Mouse (Mus musculus) E14TG2a.4 (cell line): ENCODE data around the gene Lgi1.

Experiments
- CTCF ChIP-seq: conservative IDR thresholded peaks from 2 replicates; pipeline ENCODE4 v1.5.1; 2014; ENCODE audit warnings: low read length
- NANOG ChIP-seq: IDR thresholded peaks from 2 replicates; pipeline ENCODE4 v1.6.1; 2014; ENCODE audit warnings: borderline replicate concordance, low read length, mixed read lengths
- POU5F1 ChIP-seq: IDR thresholded peaks from 2 replicates; pipeline ENCODE4 v1.6.1; 2014; ENCODE audit warnings: low read length, borderline replicate concordance

DNA sequence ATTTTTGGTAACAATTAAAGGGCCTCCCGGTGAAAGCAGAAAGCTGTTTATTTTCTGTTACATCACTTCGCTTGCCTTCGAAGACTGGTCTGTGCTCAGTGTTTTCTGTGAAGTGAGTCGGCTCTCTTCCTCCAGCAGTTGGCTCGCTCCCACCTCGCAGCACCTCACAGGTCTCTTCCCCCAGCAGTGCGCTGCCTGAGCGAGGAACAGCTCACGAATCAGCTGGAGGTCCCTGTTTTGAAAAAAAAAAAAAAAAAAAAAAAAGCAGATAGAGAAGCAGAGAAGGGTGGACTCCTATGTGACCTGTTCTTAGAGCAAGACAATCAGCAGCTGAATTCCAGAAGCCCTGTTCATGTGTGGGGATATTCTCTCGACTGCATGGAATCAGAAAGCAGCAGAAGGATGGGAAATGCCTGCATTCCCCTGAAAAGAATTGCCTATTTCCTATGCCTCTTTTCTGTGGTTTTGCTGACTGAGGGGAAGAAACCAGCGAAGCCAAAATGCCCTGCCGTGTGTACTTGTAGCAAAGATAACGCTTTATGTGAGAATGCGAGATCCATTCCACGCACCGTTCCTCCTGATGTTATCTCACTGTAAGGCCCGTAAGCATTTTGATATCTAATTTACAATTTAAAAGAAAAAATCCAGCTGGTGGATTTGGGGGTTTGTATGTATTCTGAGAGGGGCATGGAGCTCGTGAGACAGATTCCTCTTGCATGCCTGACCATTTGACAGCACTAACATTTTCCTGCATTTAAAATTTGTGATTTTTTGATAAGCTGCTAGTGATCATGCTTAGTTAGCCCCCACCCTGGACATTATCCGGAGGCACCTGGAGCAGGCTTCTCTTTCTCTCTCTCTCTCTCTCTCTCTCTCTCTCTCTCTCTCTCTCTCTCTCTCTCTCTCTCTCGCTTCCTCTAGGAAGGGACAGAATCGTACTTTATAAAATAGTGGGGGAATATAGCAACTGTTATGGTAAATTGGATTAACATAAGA, at the start of gene Lgi1:
- no peak for TF ChIP-seq CTCF
- TF ChIP-seq NANOG = no peak
- TF ChIP-seq POU5F1 = no peak
